Mouse (Mus musculus): ENCODE measurements around the gene Accsl.

Gene Accsl

DNA sequence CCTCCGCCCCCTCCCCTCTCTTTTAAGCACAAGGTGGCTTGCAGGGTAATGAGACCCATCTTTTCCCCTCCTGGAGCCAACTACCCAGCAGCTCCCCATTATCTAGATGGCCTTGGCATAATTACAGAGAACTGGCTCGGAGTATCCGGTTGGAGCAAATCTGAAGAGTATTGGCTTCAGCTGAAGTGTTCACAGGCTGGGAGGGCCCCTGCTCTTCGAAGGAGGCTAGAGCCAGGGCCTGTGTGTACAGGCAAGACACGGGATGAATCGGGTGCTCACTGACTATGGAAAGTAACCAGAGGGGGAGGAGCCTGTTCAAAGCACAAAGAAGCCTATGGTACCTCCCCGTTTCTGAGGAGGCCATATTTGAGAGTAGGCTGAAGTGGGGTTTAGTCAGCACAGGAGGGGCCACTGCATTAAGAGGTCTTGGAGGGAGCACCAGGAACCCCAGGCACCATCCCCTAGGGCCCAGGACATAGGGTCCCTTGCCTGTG is at the start of gene Accsl:
Gene Accsl (minus strand): TSS at position 51 of the 494 bp plus-strand sequence.
- CTCF ChIA-PET, result interaction anchor here (0.5 to 6.1 kb wide), 22 partner anchors 11 to 408 kb away, joined by 3 to 50 read pairs (median 3); partner anchors contain the start of genes Accs (in 1 of the 4), Ext2 (in 1 of the 4) and Gm13889 (in 1 of the 4)

DNA sequence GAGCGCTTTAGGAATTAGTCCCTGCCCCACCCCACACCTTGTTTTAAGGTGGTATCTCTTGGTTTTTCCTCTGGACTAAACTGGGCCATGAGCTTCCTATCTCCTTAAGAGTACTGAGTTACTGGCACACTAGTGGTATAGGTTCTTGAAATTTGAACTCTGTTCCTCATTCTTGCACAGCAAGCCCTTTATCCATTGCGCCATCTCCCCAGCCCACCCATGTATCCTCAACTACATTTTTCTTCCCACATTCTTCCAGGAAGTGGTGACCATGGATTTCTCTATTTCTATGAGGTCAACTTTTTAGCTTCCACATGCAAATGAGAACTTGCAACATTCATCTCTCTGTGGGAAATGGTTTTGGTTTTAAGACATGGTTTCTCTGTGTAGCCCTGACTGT is 44.6 kb upstream of the Accsl start:
- POLR2A ChIA-PET, result interaction anchor here in 1 of 4 experiments (0.8 to 3.1 kb wide), 3 partner anchors 9 to 22 kb away, joined by 3 to 7 read pairs (median 6); no protein-coding TSS in a partner anchor

More for the DNA sequence above, at the start of gene Accsl:
- POLR2A ChIA-PET, result interaction anchor here in 3 of 4 experiments (0.6 to 3.0 kb wide), 43 partner anchors 8 to 566 kb away, joined by 3 to 17 read pairs (median 4); partner anchors contain the start of genes Accs (in 3 of the 3), Alkbh3 (in 1 of the 3), Ext2 (in 1 of the 3) and Gm13889 (in 1 of the 3)

DNA sequence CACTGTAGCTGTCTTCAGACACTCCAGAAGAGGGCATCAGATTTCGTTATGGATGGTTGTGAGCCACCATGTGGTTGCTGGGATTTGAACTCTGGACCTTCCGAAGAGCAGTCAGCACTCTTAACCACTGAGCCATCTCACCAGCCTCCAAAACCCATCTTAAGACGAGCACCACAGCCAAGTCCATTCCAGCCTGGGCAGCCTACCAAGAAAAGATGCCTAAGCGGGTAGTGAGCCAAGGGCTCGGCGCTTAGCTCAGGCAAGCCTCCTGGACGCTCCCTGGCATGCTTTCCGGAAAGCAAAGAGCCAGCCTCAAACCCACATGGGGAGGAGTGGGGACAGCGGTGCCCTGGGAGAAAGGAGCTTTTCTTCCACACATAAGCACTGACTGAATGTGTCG is 43.0 kb upstream of the Accsl start:
- POLR2A ChIA-PET, result interaction anchor here in 2 of 4 experiments (0.6 to 3.1 kb wide), 11 partner anchors 10 to 331 kb away, joined by 3 to 8 read pairs (median 3); partner anchors contain the start of gene Accsl (in 1 of the 2)
- CTCF ChIA-PET, result interaction anchor here in 1 of 4 experiments (1.1 kb wide), 1 partner anchor 32 kb away, joined by 3 read pairs; no protein-coding TSS in a partner anchor

More for the DNA sequence above, 44.6 kb upstream of the Accsl start:
- CTCF ChIA-PET, result no interaction called here

DNA sequence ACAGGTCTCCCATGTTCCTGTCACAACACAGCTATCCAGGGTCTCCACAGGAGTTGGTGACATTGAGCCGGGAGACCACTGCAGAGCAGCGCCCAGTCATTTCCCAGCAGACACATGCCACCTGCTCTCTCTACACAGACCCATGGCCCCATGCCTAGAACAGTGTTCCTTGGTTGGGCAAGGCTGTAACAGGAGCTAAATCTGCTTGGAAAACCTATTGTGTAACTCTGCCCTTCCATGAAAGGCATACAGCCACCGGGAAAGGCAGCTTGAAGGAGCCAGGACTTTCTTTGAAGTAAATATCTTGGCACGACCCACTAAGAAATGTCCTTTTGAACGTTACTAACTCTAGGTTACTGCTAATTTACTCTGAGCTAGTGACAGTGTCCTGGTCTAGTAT is 40.8 kb upstream of the Accsl start:
- POLR2A ChIA-PET, result interaction anchor here in 2 of 4 experiments (0.7 to 1.7 kb wide), 7 partner anchors 10 to 163 kb away, joined by 3 to 5 read pairs (median 3); no protein-coding TSS in a partner anchor

DNA sequence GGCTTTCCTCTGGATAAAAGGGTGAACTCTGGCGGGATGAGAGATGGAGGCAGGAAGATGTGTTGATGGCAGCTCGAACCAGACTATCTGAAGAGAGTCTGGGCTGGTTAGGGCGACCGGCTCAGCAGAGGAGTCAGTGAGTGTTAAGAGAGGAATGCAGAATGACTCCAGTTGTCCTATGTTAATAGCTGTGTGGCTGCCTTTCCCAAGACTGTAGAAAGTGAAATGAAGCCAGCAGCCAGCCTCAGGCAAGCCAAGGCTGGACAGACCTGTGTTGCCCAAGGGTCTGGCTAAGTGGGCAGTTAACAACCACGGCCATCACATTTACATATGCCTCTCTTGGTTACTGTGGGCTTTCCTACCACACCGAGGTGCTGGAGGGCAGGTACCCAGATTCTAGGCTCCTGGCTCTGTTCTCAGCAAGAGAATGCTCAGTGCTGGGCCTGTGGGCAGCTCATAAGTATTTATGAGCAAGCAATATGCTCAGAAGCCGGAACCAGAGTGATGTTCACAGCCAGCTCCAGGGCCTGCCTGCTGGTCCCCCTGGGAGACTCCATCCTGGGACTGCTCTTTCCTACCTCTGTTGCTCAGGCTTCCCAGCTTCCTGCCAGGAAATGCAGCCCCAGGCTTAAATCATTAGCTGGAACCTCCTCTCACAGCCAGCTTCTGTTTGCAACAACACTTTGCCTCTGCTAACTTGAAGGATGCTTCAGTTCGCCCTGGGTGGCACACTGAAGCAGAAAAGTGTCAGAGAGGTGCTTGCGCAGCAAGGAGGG is 38.8 kb upstream of the Accsl start:
- ChIA-PET CTCF (interaction anchor here in 3 of 4 experiments (0.6 to 2.1 kb wide), 5 partner anchors 13 to 85 kb away, joined by 3 to 6 read pairs (median 3); partner anchors contain the start of gene Ext2 (in 1 of the 3)), POLR2A (interaction anchor here in 2 of 4 experiments (0.7 to 3.0 kb wide), 9 partner anchors 8 to 24 kb away, joined by 3 to 13 read pairs (median 5); no protein-coding TSS in a partner anchor)

More for the DNA sequence above, 40.8 kb upstream of the Accsl start:
- CTCF ChIA-PET, result interaction anchor here in 1 of 4 experiments (0.8 kb wide), 1 partner anchor 34 kb away, joined by 3 read pairs; no protein-coding TSS in a partner anchor

DNA sequence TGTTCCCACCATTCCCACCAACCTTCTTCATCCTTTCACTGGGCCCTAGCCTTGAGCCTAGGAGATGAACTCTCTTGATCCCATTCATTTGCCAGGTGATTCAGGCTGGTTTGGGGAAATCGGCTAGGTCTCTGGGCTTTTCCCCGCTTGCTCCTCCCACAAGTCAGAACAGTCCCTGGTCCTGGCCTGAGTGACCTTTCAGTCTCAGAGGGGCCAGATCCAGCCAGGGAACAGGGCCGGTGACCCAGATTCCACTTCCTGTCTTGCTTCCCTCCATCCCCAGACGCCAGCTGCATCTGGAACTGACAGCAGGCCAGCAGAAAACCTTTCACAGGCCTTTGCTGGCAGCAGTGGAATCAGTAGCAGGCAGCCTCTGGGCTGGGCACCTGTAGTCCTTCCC is 37.4 kb upstream of the Accsl start:
- CTCF ChIA-PET, result interaction anchor here in 2 of 4 experiments (0.6 to 2.1 kb wide), 2 partner anchors 36 to 38 kb away, joined by 3 to 6 read pairs; no protein-coding TSS in a partner anchor
- POLR2A ChIA-PET, result interaction anchor here in 1 of 4 experiments (3.0 kb wide), 1 partner anchor 20 kb away, joined by 13 read pairs; no protein-coding TSS in a partner anchor

DNA sequence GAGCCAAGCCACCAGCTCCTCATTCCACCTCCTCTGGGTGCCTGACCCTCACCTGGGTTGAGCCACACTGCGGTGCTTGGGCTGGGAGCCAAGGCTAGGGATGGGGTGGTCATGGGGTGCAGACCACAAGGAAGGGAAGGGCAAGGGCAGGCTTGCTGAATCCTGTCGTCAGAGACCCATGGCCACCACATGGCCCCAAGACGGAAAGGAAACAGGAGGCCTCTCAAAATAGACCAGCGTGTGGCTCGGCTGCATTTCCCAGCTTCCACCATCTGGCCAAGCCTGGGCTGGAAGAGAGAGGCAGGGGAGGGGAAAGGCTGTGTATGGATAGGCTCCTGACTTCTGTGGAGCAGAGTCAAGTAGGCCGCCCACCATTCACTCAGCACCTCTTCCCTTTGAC is 34.5 kb upstream of the Accsl start:
- ChIA-PET POLR2A (interaction anchor here in 2 of 4 experiments (0.5 to 1.0 kb wide), 5 partner anchors 12 to 1608 kb away, joined by 3 to 5 read pairs (median 4); partner anchors contain the start of gene Accsl (in 1 of the 2)), CTCF (interaction anchor here in 2 of 4 experiments (0.8 to 1.5 kb wide), 2 partner anchors 20 kb away, joined by 4 read pairs; no protein-coding TSS in a partner anchor)

DNA sequence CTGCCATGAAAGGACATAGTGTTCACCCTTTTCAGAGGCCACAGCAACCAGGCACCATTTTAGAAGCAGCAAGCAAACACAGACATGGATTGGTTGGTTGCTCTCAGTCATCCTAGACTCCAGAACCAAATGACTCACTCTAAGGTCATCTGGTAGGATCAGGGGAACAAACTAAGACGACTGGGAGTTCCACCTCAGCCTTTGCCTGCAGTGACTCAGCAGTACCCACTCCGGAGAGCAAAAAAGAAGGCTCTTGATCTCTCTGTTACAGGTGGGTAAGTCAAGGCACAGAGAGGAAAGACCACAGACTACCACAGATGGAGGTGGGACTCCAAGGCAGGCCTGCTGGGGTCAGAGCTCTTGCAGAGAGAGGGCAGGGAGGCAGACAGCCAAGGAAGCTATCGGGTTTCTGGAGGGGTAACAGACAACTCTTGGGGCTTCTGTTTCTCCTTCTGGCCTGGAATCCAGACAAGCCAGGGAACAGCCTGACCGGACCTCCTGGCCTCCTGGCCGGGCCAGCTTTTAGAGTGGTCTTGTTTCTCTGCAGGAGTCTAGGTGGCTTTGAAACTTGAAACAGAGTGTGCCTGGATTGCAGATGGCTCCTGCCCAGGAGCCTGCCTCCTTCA is 33.8 kb upstream of the Accsl start:
- CTCF ChIA-PET, result interaction anchor here in 1 of 4 experiments (1.5 kb wide), 1 partner anchor 20 kb away, joined by 4 read pairs; no protein-coding TSS in a partner anchor
- POLR2A ChIA-PET, result interaction anchor here in 3 of 4 experiments (0.5 to 1.4 kb wide), 5 partner anchors 11 to 1608 kb away, joined by 3 to 5 read pairs (median 4); partner anchors contain the start of gene Accsl (in 1 of the 3)

DNA sequence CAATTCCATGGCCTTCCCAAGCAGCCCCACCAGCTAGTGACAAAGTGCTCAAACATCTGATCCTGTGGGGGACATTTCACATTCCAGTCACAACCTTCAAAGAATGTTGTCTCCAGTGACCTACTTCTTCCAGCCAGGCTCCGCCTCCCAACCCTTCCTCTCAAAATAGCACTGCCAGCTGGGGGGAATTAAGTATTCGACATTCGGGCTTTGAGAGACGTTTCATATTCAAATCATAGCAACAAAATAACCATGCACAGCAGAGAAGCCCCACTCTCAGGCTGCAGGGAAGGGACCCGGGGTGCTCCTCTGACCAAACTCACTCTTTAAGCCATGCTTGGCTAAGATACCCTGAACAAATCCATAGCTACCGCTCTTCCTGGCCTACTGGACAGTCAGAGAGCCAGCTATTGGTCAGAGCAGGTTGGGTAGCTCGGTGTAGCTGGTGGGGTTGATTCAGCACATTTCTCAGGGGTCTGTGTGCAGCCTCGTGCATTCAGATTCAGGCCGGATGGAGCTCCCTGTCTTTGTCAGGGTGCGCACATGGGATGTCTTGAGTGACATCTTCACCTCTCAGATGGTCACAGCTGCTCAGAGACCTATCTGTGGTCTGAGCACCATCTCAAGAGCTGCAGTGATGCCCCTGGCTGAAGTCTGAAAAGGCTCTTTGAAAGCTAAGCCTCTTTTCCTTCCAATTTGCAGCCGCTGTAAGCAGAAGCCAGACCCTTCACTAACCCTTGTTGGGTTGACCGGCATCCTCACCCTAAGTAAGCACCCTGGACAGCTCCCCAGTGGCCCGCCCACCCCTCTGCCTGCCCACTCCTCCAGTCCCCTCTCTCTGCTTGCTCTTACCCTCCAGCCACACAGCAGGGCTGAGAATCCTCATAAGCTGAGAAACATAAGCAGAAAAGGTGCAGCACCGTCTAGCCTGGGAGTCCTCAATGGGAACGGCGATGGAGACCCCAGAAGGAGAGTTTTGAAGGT is 30.7 kb upstream of the Accsl start:
- POLR2A ChIA-PET, result interaction anchor here in 2 of 4 experiments (0.6 to 2.4 kb wide), 13 partner anchors 9 to 98 kb away, joined by 3 to 12 read pairs (median 5); no protein-coding TSS in a partner anchor
- CTCF ChIA-PET, result interaction anchor here in 3 of 4 experiments (0.5 to 2.6 kb wide), 5 partner anchors 16 to 429 kb away, joined by 3 to 11 read pairs (median 5); no protein-coding TSS in a partner anchor

DNA sequence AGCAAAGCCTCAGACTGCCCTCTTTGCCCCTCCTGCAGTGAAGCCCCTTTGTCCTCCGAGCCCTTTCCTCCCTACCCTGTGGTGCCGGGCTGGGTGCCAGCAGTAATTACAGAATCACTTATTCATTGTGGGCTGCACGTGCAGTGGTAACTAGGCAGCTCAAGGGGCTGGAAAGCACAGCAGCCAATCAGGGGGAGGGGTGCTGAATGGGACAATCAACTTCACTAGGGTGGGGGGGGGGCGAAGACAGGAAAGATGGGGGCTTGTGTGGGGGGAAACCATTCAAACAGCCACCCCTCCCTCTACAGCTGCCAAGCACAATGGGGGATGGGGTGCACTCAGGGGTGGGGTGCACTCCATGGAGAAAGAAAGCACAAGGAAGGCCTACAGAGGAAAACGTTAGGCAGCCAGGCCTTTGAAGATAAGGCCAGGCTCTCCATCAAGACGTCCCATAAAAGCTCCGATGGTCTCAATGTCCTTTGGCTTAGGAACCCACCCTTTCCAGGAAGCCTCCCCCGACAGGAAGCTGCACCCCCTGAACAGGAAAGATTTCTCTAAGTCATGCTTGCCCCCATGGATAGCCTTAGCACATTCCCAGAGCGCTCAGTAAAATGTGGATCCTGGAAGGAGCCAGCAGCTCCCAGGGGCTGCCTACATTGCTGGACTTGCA is 22.8 kb upstream of the Accsl start:
- POLR2A ChIA-PET, result interaction anchor here in 2 of 4 experiments (0.6 to 2.8 kb wide), 21 partner anchors 8 to 372 kb away, joined by 3 to 12 read pairs (median 4); partner anchors contain the start of genes Accsl (in 2 of the 2), Accs (in 1 of the 2) and Gm13889 (in 1 of the 2)
- CTCF ChIA-PET, result interaction anchor here in 3 of 4 experiments (0.5 to 2.6 kb wide), 4 partner anchors 9 to 68 kb away, joined by 3 to 16 read pairs (median 4); no protein-coding TSS in a partner anchor

DNA sequence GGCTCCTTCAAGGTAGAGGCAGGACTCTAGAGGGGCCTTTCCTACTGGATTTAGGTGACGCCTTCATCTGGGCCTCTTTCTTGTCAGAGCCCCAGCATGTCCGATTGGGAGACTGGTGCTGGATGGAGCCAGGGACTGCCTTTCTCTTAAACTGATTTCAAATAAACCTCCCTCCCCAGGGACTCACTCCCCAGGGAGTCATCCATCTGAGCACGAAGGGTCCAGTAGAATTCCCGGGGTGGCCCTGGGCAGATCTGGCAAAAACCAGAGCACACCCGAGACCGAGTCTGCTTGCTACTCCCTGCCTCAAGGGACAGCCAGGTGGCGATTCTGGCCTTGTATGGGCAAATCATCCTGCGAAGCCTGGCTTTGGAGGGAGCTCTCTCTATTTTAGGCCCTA is 21.2 kb upstream of the Accsl start:
- POLR2A ChIA-PET, result interaction anchor here in 3 of 4 experiments (0.6 to 2.8 kb wide), 14 partner anchors 10 to 67 kb away, joined by 3 to 16 read pairs (median 4); partner anchors contain the start of genes Accs (in 2 of the 3) and Gm13889 (in 1 of the 3)
- CTCF ChIA-PET, result interaction anchor here in 3 of 4 experiments (0.7 to 2.6 kb wide), 4 partner anchors 7 to 67 kb away, joined by 3 to 16 read pairs (median 5); no protein-coding TSS in a partner anchor

DNA sequence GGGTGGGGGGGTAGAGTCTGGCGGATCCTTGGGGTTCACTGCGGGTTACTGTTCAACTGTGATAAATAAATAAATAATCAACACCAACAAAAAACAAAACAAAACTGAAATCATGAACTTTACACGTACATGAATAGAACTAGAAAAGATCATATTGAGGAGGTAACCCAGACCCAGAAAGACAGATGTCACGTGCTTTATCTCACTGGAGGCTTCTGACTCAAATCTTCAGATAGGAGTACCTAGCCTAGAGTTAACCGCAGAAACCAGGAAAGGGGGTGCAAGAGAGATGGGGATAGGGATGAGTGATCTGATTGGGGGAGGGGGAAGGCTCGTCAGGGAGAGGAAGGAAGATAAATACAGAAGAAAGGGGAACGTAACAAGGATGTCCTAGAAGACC is 20.1 kb upstream of the Accsl start:
- ChIA-PET CTCF (interaction anchor here in 3 of 4 experiments (0.7 to 2.0 kb wide), 3 partner anchors 55 to 143 kb away, joined by 3 to 13 read pairs (median 7); no protein-coding TSS in a partner anchor), POLR2A (interaction anchor here in 1 of 4 experiments (1.6 kb wide), 1 partner anchor 20 kb away, joined by 4 read pairs; no protein-coding TSS in a partner anchor)

DNA sequence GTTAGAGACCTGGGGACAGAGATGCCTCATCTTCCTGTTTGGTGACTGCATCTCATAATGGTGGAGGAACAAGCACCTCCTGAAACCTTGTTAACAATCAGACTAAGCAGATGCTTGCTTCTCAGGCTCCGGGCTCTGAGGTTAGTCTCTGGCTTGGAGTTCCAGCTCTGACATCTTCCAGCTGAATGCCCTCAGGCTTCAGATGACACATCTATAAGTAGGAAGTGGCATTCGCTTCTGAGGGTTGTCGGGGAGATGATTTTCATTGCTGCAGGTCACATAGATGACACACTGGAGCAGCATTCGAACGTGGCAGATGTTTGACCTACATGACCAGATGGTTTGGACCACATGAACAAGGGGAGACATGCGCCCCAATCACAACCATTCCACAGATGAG is 19.4 kb upstream of the Accsl start:
- CTCF ChIA-PET, result interaction anchor here in 1 of 4 experiments (0.6 kb wide), 2 partner anchors 102 to 799 kb away, joined by 3 to 5 read pairs; no protein-coding TSS in a partner anchor

DNA sequence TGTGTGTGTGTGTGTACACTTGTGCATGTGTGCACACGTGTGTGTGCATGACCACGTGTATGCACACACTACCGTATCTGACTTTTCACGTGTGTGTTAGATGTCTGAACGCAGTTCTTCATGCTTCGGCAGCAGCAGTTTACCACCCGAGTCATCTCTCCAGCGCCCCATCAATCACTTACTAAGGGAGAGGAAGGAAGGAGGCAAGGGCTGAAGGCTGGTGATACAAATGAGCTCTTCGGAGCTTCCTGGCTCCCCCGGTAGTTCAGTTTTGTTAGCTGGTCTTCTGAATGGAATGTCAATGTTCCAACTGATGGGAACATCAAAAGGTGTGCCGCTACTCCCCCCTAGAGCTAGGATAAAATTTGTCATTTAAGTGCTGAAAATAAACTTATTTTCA is 18.3 kb upstream of the Accsl start:
- CTCF ChIA-PET, result interaction anchor here in 3 of 4 experiments (0.6 to 0.7 kb wide), 4 partner anchors 23 to 438 kb away, joined by 4 to 17 read pairs (median 12); no protein-coding TSS in a partner anchor
- POLR2A ChIA-PET, result interaction anchor here in 3 of 4 experiments (0.6 to 2.7 kb wide), 19 partner anchors 10 to 881 kb away, joined by 3 to 12 read pairs (median 5); partner anchors contain the start of gene Accs (in 1 of the 3)

More for the DNA sequence above, 19.4 kb upstream of the Accsl start:
- POLR2A ChIA-PET, result interaction anchor here in 2 of 4 experiments (1.5 to 2.7 kb wide), 3 partner anchors 8 to 20 kb away, joined by 6 to 12 read pairs (median 7); no protein-coding TSS in a partner anchor

Data from embryonic stem cell, embryonic (primary cell).